Mouse (Mus musculus) urinary bladder, postnatal 14 days (tissue): Measurements from ENCODE around the gene Kremen1.

Experiments
- DNase-seq: peaks from one replicate; pipeline ENCODE4 v3.0.0; 2021; ENCODE audit warnings: low spot score

Gene Kremen1

GRCm38 (mm10) chr11:5261508-5262392 is at the start of gene Kremen1:
TSS of gene Kremen1 (minus strand) at chr11:5261558.
- peak; percentile 94 for DNase-seq

- no peak for DNase-seq
These were observed 45.9 kb upstream of the Kremen1 start for GRCm38 (mm10) chr11:5307024-5307905.

GRCm38 (mm10) chr11:5306017-5306416 is 44.7 kb upstream of the Kremen1 start:
- no peak for DNase-seq

GRCm38 (mm10) chr11:5304526-5304925 is 43.2 kb upstream of the Kremen1 start:
- no peak for DNase-seq

GRCm38 (mm10) chr11:5298007-5298372 is 36.6 kb upstream of the Kremen1 start:
- no peak for DNase-seq

- DNase-seq, result peak; percentile 34
These were observed 36.0 kb upstream of the Kremen1 start for GRCm38 (mm10) chr11:5297148-5298006.

- DNase-seq, result no peak
These were observed 35.3 kb upstream of the Kremen1 start for GRCm38 (mm10) chr11:5296576-5297115.

- DNase-seq, result no peak
These were observed 33.4 kb upstream of the Kremen1 start for GRCm38 (mm10) chr11:5294805-5295204.

- DNase-seq, result peak; percentile 69
These were observed 29.3 kb upstream of the Kremen1 start for GRCm38 (mm10) chr11:5290691-5291090.

- no peak for DNase-seq
These were observed 28.6 kb upstream of the Kremen1 start for GRCm38 (mm10) chr11:5289826-5290580.

GRCm38 (mm10) chr11:5283987-5284386 is 22.6 kb upstream of the Kremen1 start:
- no peak for DNase-seq

- DNase-seq, result no peak
These were observed 19.6 kb upstream of the Kremen1 start for GRCm38 (mm10) chr11:5280932-5281331.

- DNase-seq, result no peak
These were observed 17.1 kb upstream of the Kremen1 start for GRCm38 (mm10) chr11:5278463-5278862.

GRCm38 (mm10) chr11:5277307-5277971 is 16.1 kb upstream of the Kremen1 start:
- DNase-seq, result no peak

GRCm38 (mm10) chr11:5275216-5275615 is 13.9 kb upstream of the Kremen1 start:
- no peak for DNase-seq

GRCm38 (mm10) chr11:5272536-5273234 is 11.3 kb upstream of the Kremen1 start:
- DNase-seq, result no peak

- DNase-seq, result no peak
These were observed 10.7 kb upstream of the Kremen1 start for GRCm38 (mm10) chr11:5272066-5272360.

GRCm38 (mm10) chr11:5271274-5272065 is 10.1 kb upstream of the Kremen1 start:
- DNase-seq, result no peak

- no peak for DNase-seq
These were observed 8.6 kb upstream of the Kremen1 start for GRCm38 (mm10) chr11:5269846-5270461.
